Mouse (Mus musculus): ENCODE results near the gene Padi4. TPM values are rescaled to one million over a fixed set of nuclear protein-coding genes. Genes with fewer than 3 reads are reported as not detected.

Gene Padi4
- total and polyA plus RNA-seq, 2 experiments from 2014 or later: 1.2 to 2.4 TPM

- Histone ChIP-seq H3K9ac (replicated peaks; ENCODE audit: low read depth, low read length) (peak overlapping the region; percentile 86), H3K9me3 (replicated peaks; ENCODE audit: control insufficient read depth, low read length) (no peaks in the 10 kb centered on the region), H3K4me1 (ENCODE audit: control insufficient read depth, insufficient read depth) (peaks cover 23% of the 10 kb centered on the region), H3K4me3 (ENCODE audit: low read depth, low read length) (peak overlapping the region; percentile 95), H3K27ac (ENCODE audit: low read depth) (peak overlapping the region; percentile 93), H3K27me3 (ENCODE audit: control insufficient read depth, insufficient read depth, low read length) (peaks cover 9% of the 10 kb centered on the region; the same call in 1 of the 2 replicates), H3K4me2 (ENCODE audit: low read depth, low read length) (peak overlapping the region; percentile 97), H3K36me3 (replicated peaks; ENCODE audit: control insufficient read depth, insufficient read depth, low read length) (no peaks in the 10 kb centered on the region; the same call in 1 of the 2 replicates)
- TF ChIP-seq CTCF (IDR thresholded peaks at IDR 0.05; ENCODE audit: low read depth): no peak
- no peak for TF ChIP-seq EP300 (IDR thresholded peaks at IDR 0.05; ENCODE audit: low read depth)
- DNase-seq (ENCODE audit: low spot score) (peak; percentile 61), ATAC-seq (ENCODE audit: insufficient read depth, low read depth) (peak; percentile 87)
- under 1% methylated on average over 38 of the region's 68 CpGs for WGBS
Measured at GRCm38 (mm10) chr4:140702611-140703327, 71.3 kb downstream of the Padi4 start.

GRCm38 (mm10) chr4:140701716-140702561 lies 72.1 kb downstream of the Padi4 start:
- no peaks in the 10 kb centered on the region for H3K9me3 ChIP-seq (replicated peaks; ENCODE audit: control insufficient read depth, low read length)
- TF ChIP-seq EP300 (IDR thresholded peaks at IDR 0.05; ENCODE audit: low read depth) (no peak), CTCF (IDR thresholded peaks at IDR 0.05; ENCODE audit: low read depth) (no peak)
- peak overlapping the region; percentile 93 for H3K27ac ChIP-seq (ENCODE audit: low read depth)
- DNase-seq (ENCODE audit: low spot score): no peak
- peak overlapping the region; percentile 95 for H3K4me3 ChIP-seq (ENCODE audit: low read depth, low read length)
- peaks cover 16% of the 10 kb centered on the region; the same call in 1 of the 2 replicates for H3K4me1 ChIP-seq (ENCODE audit: control insufficient read depth, insufficient read depth)
- WGBS: under 1% methylated on average over 36 of the region's 107 CpGs
- H3K9ac ChIP-seq (replicated peaks; ENCODE audit: low read depth, low read length): peak overlapping the region; percentile 86
- H3K36me3 ChIP-seq (replicated peaks; ENCODE audit: control insufficient read depth, insufficient read depth, low read length): no peaks in the 10 kb centered on the region; the same call in 1 of the 2 replicates
- H3K27me3 ChIP-seq (ENCODE audit: control insufficient read depth, insufficient read depth, low read length): peaks cover 9% of the 10 kb centered on the region; the same call in 1 of the 2 replicates
- peak; percentile 9 for ATAC-seq (ENCODE audit: insufficient read depth, low read depth)
- H3K4me2 ChIP-seq (ENCODE audit: low read depth, low read length): peak overlapping the region; percentile 97

GRCm38 (mm10) chr4:140701049-140701715 lies 72.9 kb downstream of the Padi4 start:
- H3K9ac ChIP-seq (replicated peaks; ENCODE audit: low read depth, low read length): peak overlapping the region; percentile 86
- H3K36me3 ChIP-seq (replicated peaks; ENCODE audit: control insufficient read depth, insufficient read depth, low read length): no peaks in the 10 kb centered on the region; the same call in 1 of the 2 replicates
- H3K4me2 ChIP-seq (ENCODE audit: low read depth, low read length): peak overlapping the region; percentile 97
- H3K4me1 ChIP-seq (ENCODE audit: control insufficient read depth, insufficient read depth): peaks cover 16% of the 10 kb centered on the region; the same call in 1 of the 2 replicates
- DNase-seq (ENCODE audit: low spot score) (peak; percentile 75), ATAC-seq (ENCODE audit: insufficient read depth, low read depth) (peak; percentile 74)
- H3K4me3 ChIP-seq (ENCODE audit: low read depth, low read length): peak overlapping the region; percentile 95
- under 1% methylated on average over 57 of the region's 61 CpGs for WGBS
- H3K27me3 ChIP-seq (ENCODE audit: control insufficient read depth, insufficient read depth, low read length): peaks cover 9% of the 10 kb centered on the region; the same call in 1 of the 2 replicates
- peak overlapping the region; percentile 93 for H3K27ac ChIP-seq (ENCODE audit: low read depth)
- TF ChIP-seq CTCF (IDR thresholded peaks at IDR 0.05; ENCODE audit: low read depth) (peak; percentile 18), EP300 (IDR thresholded peaks at IDR 0.05; ENCODE audit: low read depth) (no peak)
- H3K9me3 ChIP-seq (replicated peaks; ENCODE audit: control insufficient read depth, low read length): no peaks in the 10 kb centered on the region

DNA sequence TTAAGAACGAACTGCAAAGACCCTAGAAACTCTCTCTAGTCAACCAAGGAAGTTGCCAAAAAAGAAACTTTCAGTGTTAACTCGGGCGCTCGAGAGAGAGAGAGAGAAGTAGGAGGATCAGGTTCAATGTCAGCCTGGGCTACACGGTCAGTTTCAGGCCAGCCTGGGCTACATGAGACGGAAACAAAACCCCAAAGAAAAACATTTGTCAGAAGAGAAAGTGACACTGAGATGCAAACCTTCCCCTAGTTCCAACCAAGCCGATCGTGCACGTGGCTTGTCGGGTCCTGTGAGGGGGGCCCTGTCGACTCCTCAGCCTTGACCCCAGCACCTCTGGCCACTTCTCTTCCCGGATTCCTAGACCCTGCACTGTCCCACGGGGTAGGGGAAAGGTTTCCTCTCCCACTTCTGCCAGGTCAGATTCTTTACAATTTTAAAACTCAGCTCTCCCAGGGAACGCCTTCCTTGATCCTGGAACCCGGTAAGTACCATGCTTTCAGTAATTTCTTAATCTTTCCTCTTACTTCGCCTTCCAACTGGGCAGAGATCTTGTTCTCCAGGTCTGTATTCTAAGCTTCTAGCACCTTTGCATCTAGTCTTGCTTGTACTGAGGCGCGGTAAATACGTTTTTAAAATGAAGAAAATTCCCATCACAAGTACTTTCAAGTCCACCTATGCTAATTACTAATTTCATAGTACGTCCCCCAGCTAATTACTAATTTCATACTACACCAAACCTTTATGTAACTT lies 73.6 kb downstream of the Padi4 start, which contains the start of gene Rcc2:
Rcc2 (plus strand) TSS at position 273 of the 750 bp plus-strand sequence.
- Histone ChIP-seq H3K4me3 (ENCODE audit: low read depth, low read length) (peak within 1 kb of the TSS; percentile 95), H3K36me3 (replicated peaks; ENCODE audit: control insufficient read depth, insufficient read depth, low read length) (no peaks in the 10 kb centered on the region), H3K4me1 (ENCODE audit: control insufficient read depth, insufficient read depth) (peaks cover 16% of the 10 kb centered on the region; the same call in 1 of the 2 replicates), H3K9me3 (replicated peaks; ENCODE audit: control insufficient read depth, low read length) (no peaks in the 10 kb centered on the region), H3K4me2 (ENCODE audit: low read depth, low read length) (peak within 1 kb of the TSS; percentile 97), H3K27me3 (ENCODE audit: control insufficient read depth, insufficient read depth, low read length) (peaks cover 9% of the 10 kb centered on the region; the same call in 1 of the 2 replicates), H3K27ac (ENCODE audit: low read depth) (peak within 1 kb of the TSS; percentile 93), H3K9ac (replicated peaks; ENCODE audit: low read depth, low read length) (peak within 1 kb of the TSS; percentile 86)
- DNase-seq (ENCODE audit: low spot score) (no peak), ATAC-seq (ENCODE audit: insufficient read depth, low read depth) (no peak)
- 10% methylated on average over 20 of the region's 20 CpGs for WGBS
- no peak for TF ChIP-seq CTCF (IDR thresholded peaks at IDR 0.05; ENCODE audit: low read depth)
- no peak for TF ChIP-seq EP300 (IDR thresholded peaks at IDR 0.05; ENCODE audit: low read depth)
